Mouse (Mus musculus) spleen, adult 2 months (tissue): Measurements from ENCODE around the gene Plg. TPM values are rescaled to one million over a fixed set of nuclear protein-coding genes. Genes with fewer than 3 reads are reported as not detected.

Experiments
- DNase-seq, 2 experiments: peaks; one replicate each; pipeline versions ENCODE4 v3.0.0 to v3.0.0-alpha.2; 2012 to 2021; ENCODE audit warnings: low spot score in 2 of 2, low read depth in 1 of 2
- H3K27ac ChIP-seq: fragments of 200-500 bp; 2 replicates; pipeline ENCODE4 v1.5.1; 2012; ENCODE audit warnings: low read length, inconsistent platforms; ENCODE audit not compliant: insufficient read depth
- H3K27me3 ChIP-seq: fragments of 200-500 bp; 2 replicates; pipeline ENCODE4 v1.6.1; 2012; ENCODE audit warnings: mild to moderate bottlenecking, moderate library complexity, low read length, inconsistent platforms; ENCODE audit not compliant: control insufficient read depth, insufficient read depth
- H3K36me3 ChIP-seq: fragments of 200-500 bp; 2 replicates; pipeline ENCODE4 v1.6.1; 2012; ENCODE audit warnings: mild to moderate bottlenecking, low read length, inconsistent platforms; ENCODE audit not compliant: control insufficient read depth, insufficient read depth
- H3K4me1 ChIP-seq: fragments of 200-500 bp; 2 replicates; pipeline ENCODE4 v1.6.1; 2011; ENCODE audit warnings: inconsistent platforms; ENCODE audit not compliant: control insufficient read depth, insufficient read depth, insufficient read length
- H3K4me3 ChIP-seq: fragments of 200-500 bp; 2 replicates; pipeline ENCODE4 v1.5.1; 2011; ENCODE audit warnings: mild to moderate bottlenecking, inconsistent platforms; ENCODE audit not compliant: insufficient read depth, insufficient read length; ENCODE audit errors: extremely low read depth
- CTCF ChIP-seq: fragments of 200-500 bp; IDR thresholded peaks from 2 replicates; pipeline ENCODE4 v1.5.1; 2011; ENCODE audit warnings: mild to moderate bottlenecking, inconsistent platforms; ENCODE audit not compliant: insufficient read depth, insufficient read length, insufficient replicate concordance; ENCODE audit errors: extremely low read depth
- POLR2A ChIP-seq: fragments of 200-500 bp; IDR thresholded peaks from 2 replicates; pipeline ENCODE4 v1.6.1; 2011; ENCODE audit warnings: low read depth, low read length, inconsistent platforms
- whole genome bisulfite sequencing: fragments of 180-500 bp; shearing (Covaris S2); methylation state at CpG from one replicate; pipeline ENCODE4 v1.1.7; 2018; 5-methylcytosine and 5-hydroxymethylcytosine counted together
- polyA plus RNA-seq: library from polyadenylated mRNA; depleted of rRNA; stranded (reverse); fragments of >200 nt; gene quantifications from 2 replicates; pipeline ENCODE4 v1.2.3, GENCODE M21; 2012

The Plg gene
- polyA plus RNA-seq, 1 experiment = 0.07 TPM

- H3K27ac ChIP-seq = no peak overlapping the region
- no peak for DNase-seq
Observed at GRCm38 (mm10) chr17:12351564-12351963, 26.8 kb upstream of the Plg start.

GRCm38 (mm10) chr17:12352781-12353180, 25.6 kb upstream of the Plg start:
- DNase-seq = no peak
- no peak overlapping the region for H3K4me3 ChIP-seq
- WGBS = 41% methylated on average over 1 of the region's 1 CpGs
- TF ChIP-seq CTCF = no peak
- no peak for TF ChIP-seq POLR2A
- no peak overlapping the region for H3K27ac ChIP-seq
- no peaks in the 10 kb centered on the region for H3K27me3 ChIP-seq
- no peaks in the 10 kb centered on the region for H3K36me3 ChIP-seq
- H3K4me1 ChIP-seq = no peaks in the 10 kb centered on the region

More at GRCm38 (mm10) chr17:12351564-12351963, 26.8 kb upstream of the Plg start:
- no peak overlapping the region for H3K4me3 ChIP-seq
- WGBS = 81% methylated on average over 6 of the region's 6 CpGs
- no peaks in the 10 kb centered on the region for H3K4me1 ChIP-seq
- no peaks in the 10 kb centered on the region for H3K27me3 ChIP-seq
- H3K36me3 ChIP-seq = no peaks in the 10 kb centered on the region
- no peak for TF ChIP-seq CTCF
- TF ChIP-seq POLR2A = no peak

GRCm38 (mm10) chr17:12359876-12360275, 18.5 kb upstream of the Plg start:
- 85% methylated on average over 15 of the region's 15 CpGs for WGBS

GRCm38 (mm10) chr17:12363601-12364425, 14.6 kb upstream of the Plg start:
- TF ChIP-seq POLR2A = no peak
- TF ChIP-seq CTCF = no peak
- no peaks in the 10 kb centered on the region for H3K36me3 ChIP-seq
- 54% methylated on average over 11 of the region's 11 CpGs for WGBS
- no peaks in the 10 kb centered on the region for H3K27me3 ChIP-seq
- H3K4me3 ChIP-seq = no peak overlapping the region
- no peak for DNase-seq
- no peak overlapping the region for H3K27ac ChIP-seq
- H3K4me1 ChIP-seq = no peaks in the 10 kb centered on the region

More at GRCm38 (mm10) chr17:12359876-12360275, 18.5 kb upstream of the Plg start:
- no peak for DNase-seq
- Histone ChIP-seq H3K4me1 (no peaks in the 10 kb centered on the region), H3K4me3 (no peak overlapping the region), H3K27ac (no peak overlapping the region), H3K27me3 (no peaks in the 10 kb centered on the region), H3K36me3 (no peaks in the 10 kb centered on the region)
- TF ChIP-seq CTCF (no peak), POLR2A (no peak)

DNA sequence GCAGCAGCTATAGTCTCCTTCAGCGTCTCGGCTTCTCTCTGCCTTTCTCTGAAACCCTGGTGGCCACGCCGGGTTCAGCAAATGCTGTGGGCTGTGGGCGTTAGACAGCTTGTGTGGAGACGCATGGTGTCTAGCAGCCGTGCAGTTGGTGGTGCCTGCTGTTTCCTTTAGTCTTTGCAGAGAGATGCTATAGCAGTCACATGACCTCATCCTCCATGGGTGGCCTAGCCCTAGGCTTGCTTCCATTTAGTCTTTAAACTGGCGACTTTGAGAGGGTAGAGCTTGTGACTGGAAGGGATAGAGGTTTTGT, 14.0 kb upstream of the Plg start:
- Histone ChIP-seq H3K27me3 (no peaks in the 10 kb centered on the region), H3K27ac (no peak overlapping the region), H3K4me1 (no peaks in the 10 kb centered on the region), H3K36me3 (no peaks in the 10 kb centered on the region), H3K4me3 (no peak overlapping the region)
- DNase-seq = no peak
- 40% methylated on average over 8 of the region's 8 CpGs for WGBS
- TF ChIP-seq POLR2A (no peak), CTCF (no peak)

GRCm38 (mm10) chr17:12367373-12367930, 11.0 kb upstream of the Plg start:
- no peak overlapping the region for H3K4me3 ChIP-seq
- H3K27ac ChIP-seq = no peak overlapping the region
- peak in 1 of 2 experiments; percentile 47 for DNase-seq
- WGBS = 32% methylated on average over 5 of the region's 5 CpGs
- no peaks in the 10 kb centered on the region for H3K36me3 ChIP-seq
- H3K4me1 ChIP-seq = no peaks in the 10 kb centered on the region
- TF ChIP-seq POLR2A (no peak), CTCF (peak; percentile 39; the same call in 1 of the 2 replicates)
- no peaks in the 10 kb centered on the region for H3K27me3 ChIP-seq

DNA sequence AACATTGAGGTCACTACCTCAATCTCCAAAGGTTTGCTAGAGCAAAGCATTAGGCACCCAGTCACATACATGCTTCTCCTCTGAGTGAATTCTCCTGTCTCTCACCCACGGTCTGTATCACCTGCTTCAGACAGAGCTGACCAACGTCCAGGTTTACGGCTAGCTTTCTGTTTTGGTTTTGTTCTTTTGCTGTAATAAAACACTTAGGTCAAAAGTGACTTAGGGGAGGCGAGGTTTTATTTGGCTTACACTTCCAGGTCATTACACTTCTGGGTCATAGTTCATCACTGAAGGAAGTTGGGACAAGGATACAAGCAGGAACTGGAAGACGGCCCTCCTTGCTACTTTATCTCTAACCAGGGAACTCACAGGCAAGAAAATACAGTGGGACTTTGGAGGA, 9.0 kb upstream of the Plg start:
- DNase-seq = no peak
- no peak overlapping the region for H3K27ac ChIP-seq
- no peaks in the 10 kb centered on the region for H3K36me3 ChIP-seq
- TF ChIP-seq POLR2A = no peak
- TF ChIP-seq CTCF = no peak
- no peaks in the 10 kb centered on the region for H3K27me3 ChIP-seq
- 66% methylated on average over 5 of the region's 5 CpGs for WGBS
- H3K4me3 ChIP-seq = no peak overlapping the region
- H3K4me1 ChIP-seq = no peaks in the 10 kb centered on the region
